Mouse (Mus musculus): Measurements from ENCODE around the gene Nudt16l1. TPM values are rescaled to one million over a fixed set of nuclear protein-coding genes. Genes with fewer than 3 reads are reported as not detected.

Gene Nudt16l1
- polyA plus RNA-seq, 1 experiment from 2014 or later = 53.6 TPM

DNA sequence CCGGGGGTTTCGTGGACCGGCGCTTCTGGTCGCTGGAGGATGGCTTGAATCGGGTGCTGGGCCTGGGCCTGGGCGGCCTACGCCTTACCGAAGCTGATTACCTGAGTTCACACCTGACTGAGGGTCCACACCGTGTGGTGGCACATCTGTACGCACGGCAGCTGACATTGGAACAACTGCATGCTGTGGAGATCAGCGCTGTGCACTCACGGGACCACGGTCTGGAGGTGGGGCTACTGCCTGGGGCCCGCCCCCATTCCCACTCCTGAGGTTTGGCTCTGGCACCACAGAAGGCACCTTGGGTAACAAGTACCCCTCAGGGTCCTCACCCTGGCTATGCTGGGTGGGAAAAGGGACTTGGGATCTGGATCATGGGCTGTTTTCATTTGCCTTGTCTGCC, 851 bp downstream of the Nudt16l1 start:
- Histone ChIP-seq H3K4me1 (replicated peaks) (peaks cover 24% of the 10 kb centered on the region), H3K9me3 (replicated peaks) (no peaks in the 10 kb centered on the region), H3K4me3 (replicated peaks) (peak overlapping the region; percentile 86), H3K4me2 (peak overlapping the region; percentile 97), H3K36me3 (peaks cover 65% of the 10 kb centered on the region), H3K9ac (peak overlapping the region; percentile 89), H3K27me3 (no peaks in the 10 kb centered on the region), H3K27ac (peak overlapping the region; percentile 79)
- DNase-seq = peak; percentile 26
- 2% methylated on average over 16 of the region's 16 CpGs for WGBS (ENCODE audit: insufficient replicate concordance)
- peak; percentile 41 for ATAC-seq (ENCODE audit: low read depth)

DNA sequence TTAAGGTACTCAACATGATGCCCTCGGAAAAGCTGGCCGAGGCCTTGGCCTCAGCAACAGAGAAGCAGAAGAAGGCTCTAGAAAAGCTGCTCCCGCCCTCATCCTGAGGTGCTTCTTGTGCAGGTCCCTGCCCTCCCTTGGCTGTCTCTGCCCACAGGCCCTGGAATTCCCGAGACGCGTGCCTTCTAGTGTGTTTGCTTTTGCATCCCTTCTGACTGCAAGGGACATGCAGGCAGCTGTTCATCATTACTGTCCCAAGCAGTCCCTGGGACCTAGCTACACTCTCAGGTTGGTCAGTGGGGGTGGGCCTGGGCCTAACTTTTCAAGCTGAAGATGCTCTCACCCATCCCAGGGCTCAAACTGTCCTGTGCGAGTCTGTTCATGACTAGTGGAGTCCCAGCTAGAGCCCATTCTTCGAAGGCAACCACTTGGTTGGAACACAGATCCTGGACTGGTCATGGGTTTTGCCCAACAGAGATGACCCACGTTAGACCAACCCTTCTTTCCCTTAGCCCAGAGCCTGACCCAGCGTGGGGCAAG, 1.8 kb downstream of the Nudt16l1 start:
- Histone ChIP-seq H3K27me3 (no peaks in the 10 kb centered on the region), H3K4me1 (replicated peaks) (peaks cover 24% of the 10 kb centered on the region), H3K4me2 (peak overlapping the region; percentile 97), H3K9me3 (replicated peaks) (no peaks in the 10 kb centered on the region), H3K4me3 (replicated peaks) (peak overlapping the region; percentile 86; the same call in 1 of the 2 replicates), H3K9ac (no peak overlapping the region), H3K36me3 (peaks cover 60% of the 10 kb centered on the region), H3K27ac (no peak overlapping the region)
- DNase-seq (no peak), ATAC-seq (ENCODE audit: low read depth) (no peak)
- 80% methylated on average over 10 of the region's 10 CpGs for WGBS (ENCODE audit: insufficient replicate concordance)

DNA sequence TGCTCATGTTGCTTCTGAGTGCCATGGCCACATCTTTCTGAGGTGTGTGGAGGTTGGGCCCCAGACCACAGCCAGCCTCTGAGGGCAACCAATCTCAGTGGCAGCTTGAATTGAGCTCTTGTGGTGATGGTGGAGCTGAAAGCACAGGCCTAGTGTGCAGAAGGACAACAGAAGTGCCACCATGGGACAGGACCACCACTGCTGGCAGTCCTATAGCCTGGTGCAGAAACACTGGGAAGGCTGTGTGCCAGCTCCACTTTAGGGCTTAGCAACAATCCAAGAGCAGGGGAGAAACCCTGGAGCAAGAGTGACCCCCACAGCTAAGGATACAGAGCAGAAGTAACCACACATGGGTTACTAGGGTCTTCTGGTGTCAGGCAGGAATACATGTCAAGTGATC, 2.5 kb downstream of the Nudt16l1 start:
- H3K27me3 ChIP-seq = no peaks in the 10 kb centered on the region
- no peak for DNase-seq
- H3K36me3 ChIP-seq = peaks cover 54% of the 10 kb centered on the region
- H3K4me3 ChIP-seq (replicated peaks) = no peak overlapping the region
- no peaks in the 10 kb centered on the region for H3K9me3 ChIP-seq (replicated peaks)
- H3K4me2 ChIP-seq = no peak overlapping the region
- H3K9ac ChIP-seq = no peak overlapping the region
- no peak overlapping the region for H3K27ac ChIP-seq
- H3K4me1 ChIP-seq (replicated peaks) = peaks cover 22% of the 10 kb centered on the region
- ATAC-seq (ENCODE audit: low read depth) = no peak

DNA sequence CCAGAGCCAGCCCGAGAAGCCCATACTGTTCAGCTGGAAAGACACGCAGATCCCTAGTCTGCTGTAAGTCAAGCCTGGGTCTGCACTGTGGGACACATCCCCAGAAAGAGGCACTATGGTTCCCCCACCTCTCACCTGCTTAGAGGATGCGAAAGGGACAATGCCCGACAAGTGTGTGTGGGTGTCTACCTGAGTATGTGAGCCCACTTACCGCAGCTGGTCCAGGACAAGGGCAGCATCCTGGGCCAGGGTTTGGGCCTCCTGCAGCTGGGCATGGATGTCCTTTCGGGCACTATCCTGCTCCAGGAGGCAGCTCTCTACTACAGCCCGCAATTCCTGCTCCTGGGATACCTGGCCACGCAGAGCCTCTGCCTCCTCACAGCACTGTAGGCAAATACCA, 4.3 kb downstream of the Nudt16l1 start:
- Histone ChIP-seq H3K4me1 (replicated peaks) (peaks cover 29% of the 10 kb centered on the region), H3K4me2 (no peak overlapping the region), H3K36me3 (peaks cover 57% of the 10 kb centered on the region), H3K9ac (no peak overlapping the region), H3K27me3 (no peaks in the 10 kb centered on the region), H3K4me3 (replicated peaks) (no peak overlapping the region), H3K9me3 (replicated peaks) (no peaks in the 10 kb centered on the region), H3K27ac (no peak overlapping the region)
- DNase-seq = no peak
- ATAC-seq (ENCODE audit: low read depth) = no peak
- WGBS (ENCODE audit: insufficient replicate concordance) = 79% methylated on average over 8 of the region's 8 CpGs

DNA sequence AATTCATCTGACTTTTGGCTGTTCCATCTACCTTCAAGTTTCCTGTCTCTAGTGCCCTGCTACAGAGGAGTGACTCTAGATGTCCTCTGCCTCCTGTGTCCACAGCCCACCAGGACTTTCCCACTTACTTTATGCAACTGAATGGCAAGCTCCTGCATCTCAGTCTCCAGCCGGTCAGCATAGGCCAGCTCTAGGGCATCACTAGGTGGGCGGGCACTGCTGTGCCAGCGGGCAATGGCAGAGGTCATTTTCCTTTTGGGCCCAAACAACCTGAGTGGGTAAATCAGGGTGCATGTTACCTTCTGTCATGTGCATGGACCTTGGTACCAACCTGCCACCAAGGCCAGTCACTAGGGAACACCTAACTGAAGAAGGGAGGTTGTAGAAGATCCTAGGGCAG, 4.9 kb downstream of the Nudt16l1 start:
- DNase-seq = no peak
- H3K9me3 ChIP-seq (replicated peaks) = no peaks in the 10 kb centered on the region
- H3K27me3 ChIP-seq = no peaks in the 10 kb centered on the region
- WGBS (ENCODE audit: insufficient replicate concordance) = 78% methylated on average over 3 of the region's 3 CpGs
- no peak overlapping the region for H3K9ac ChIP-seq
- no peak overlapping the region for H3K4me3 ChIP-seq (replicated peaks)
- H3K4me1 ChIP-seq (replicated peaks) = peaks cover 29% of the 10 kb centered on the region
- H3K27ac ChIP-seq = no peak overlapping the region
- H3K4me2 ChIP-seq = no peak overlapping the region
- no peak for ATAC-seq (ENCODE audit: low read depth)
- H3K36me3 ChIP-seq = peaks cover 61% of the 10 kb centered on the region

DNA sequence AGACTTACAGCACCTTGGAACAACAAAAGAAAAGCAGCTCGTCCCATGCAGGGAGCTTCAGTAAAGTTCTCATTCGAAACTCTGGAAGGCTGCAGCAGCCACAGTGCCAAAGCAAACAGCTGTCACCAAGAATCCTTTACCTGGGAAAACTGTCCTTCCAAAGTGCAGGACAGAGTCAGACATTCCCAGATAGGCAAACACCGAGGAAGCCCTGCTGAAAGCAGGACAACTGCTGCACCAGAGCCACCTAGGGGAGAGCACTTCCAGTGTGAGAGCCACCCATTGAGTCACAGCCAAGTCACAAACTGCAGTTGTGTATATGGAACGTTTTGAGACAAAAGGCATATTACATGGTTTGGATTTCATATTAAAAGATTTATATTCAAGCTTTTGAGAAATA, 6.9 kb downstream of the Nudt16l1 start:
- H3K36me3 ChIP-seq = peaks cover 69% of the 10 kb centered on the region
- H3K4me1 ChIP-seq (replicated peaks) = peaks cover 12% of the 10 kb centered on the region
- no peaks in the 10 kb centered on the region for H3K9me3 ChIP-seq (replicated peaks)
- H3K27ac ChIP-seq = no peak overlapping the region
- no peak overlapping the region for H3K4me3 ChIP-seq (replicated peaks)
- 64% methylated on average over 4 of the region's 4 CpGs for WGBS (ENCODE audit: insufficient replicate concordance)
- no peak for ATAC-seq (ENCODE audit: low read depth)
- no peaks in the 10 kb centered on the region for H3K27me3 ChIP-seq
- no peak overlapping the region for H3K4me2 ChIP-seq
- no peak for DNase-seq
- H3K9ac ChIP-seq = no peak overlapping the region

DNA sequence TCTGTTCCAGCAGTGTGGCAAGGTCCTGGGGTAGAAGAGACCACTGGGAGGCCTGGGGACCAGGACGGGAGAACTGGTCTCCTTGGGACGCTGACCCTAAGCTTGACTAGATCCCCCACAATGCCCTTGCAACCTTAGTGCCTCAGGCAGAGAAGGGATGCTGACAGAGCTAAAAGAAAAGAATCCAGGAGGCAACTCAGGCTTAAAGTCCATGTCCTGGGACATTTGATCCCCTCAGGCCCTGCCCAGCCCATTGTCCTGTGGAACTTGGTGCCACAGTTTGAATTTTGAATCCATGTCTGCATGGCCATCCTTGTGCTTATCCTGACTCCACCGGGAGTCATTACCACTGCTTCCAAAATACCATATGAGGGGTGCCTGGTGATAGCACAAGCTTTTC, 7.6 kb downstream of the Nudt16l1 start:
- peaks cover 11% of the 10 kb centered on the region; the same call in 1 of the 2 replicates for H3K4me1 ChIP-seq (replicated peaks)
- WGBS (ENCODE audit: insufficient replicate concordance) = 70% methylated on average over 3 of the region's 3 CpGs
- DNase-seq (no peak), ATAC-seq (ENCODE audit: low read depth) (no peak)
- no peak overlapping the region for H3K9ac ChIP-seq
- no peak overlapping the region for H3K4me3 ChIP-seq (replicated peaks)
- H3K27me3 ChIP-seq = no peaks in the 10 kb centered on the region
- H3K27ac ChIP-seq = no peak overlapping the region
- no peak overlapping the region for H3K4me2 ChIP-seq
- H3K9me3 ChIP-seq (replicated peaks) = no peaks in the 10 kb centered on the region
- peaks cover 68% of the 10 kb centered on the region for H3K36me3 ChIP-seq

DNA sequence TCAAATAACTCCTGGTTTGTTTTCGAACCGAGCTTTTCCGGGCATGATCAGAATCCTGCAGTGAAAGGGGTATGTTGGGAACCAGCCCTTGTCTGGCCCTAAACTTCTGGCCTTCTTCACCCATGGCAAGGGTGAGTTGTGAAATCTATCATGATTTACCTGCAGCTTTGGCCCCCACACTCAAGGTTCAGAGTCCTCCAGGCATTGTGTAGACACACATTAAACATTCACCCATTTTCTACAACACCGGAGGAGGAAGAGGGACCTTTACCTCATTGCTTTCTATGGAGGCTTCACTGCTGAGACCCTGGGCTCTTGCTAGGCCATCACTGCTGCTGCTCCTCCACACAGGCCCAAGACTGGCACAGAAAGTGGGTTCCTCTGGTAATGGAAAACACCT, 8.8 kb downstream of the Nudt16l1 start:
- no peaks in the 10 kb centered on the region for H3K27me3 ChIP-seq
- peak overlapping the region; percentile 35 for H3K27ac ChIP-seq
- peaks cover 65% of the 10 kb centered on the region for H3K36me3 ChIP-seq
- H3K4me2 ChIP-seq = peak overlapping the region; percentile 8; the same call in 1 of the 2 replicates
- H3K4me3 ChIP-seq (replicated peaks) = no peak overlapping the region
- H3K4me1 ChIP-seq (replicated peaks) = peaks cover 11% of the 10 kb centered on the region; the same call in 1 of the 2 replicates
- WGBS (ENCODE audit: insufficient replicate concordance) = 79% methylated on average over 4 of the region's 4 CpGs
- no peak overlapping the region for H3K9ac ChIP-seq
- H3K9me3 ChIP-seq (replicated peaks) = no peaks in the 10 kb centered on the region
- ATAC-seq (ENCODE audit: low read depth) (peak; percentile 44; the same call in 1 of the 2 replicates), DNase-seq (no peak)

DNA sequence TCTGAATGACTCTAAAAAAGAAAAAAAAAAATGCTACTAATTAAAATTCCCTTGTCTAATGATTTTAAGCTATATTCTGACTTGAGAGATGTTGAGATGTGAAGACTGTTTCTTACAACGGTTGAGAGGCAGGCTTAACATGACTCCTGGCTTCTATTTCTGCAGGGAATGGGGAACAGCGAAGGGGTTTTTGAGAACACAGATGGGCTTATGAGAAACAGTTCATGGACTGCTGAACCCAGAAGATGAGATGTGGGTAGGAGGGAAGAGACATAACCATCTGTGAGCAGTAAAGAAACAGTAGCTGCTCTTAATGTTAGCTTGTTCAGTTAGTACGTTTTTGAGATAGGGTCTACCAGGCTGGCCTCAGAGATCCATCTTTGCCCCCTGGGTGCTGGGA, 18.0 kb downstream of the Nudt16l1 start:
- Histone ChIP-seq H3K9me3 (replicated peaks) (no peaks in the 10 kb centered on the region), H3K27ac (no peak overlapping the region), H3K4me2 (no peak overlapping the region), H3K4me1 (replicated peaks) (peaks cover 10% of the 10 kb centered on the region), H3K36me3 (peaks cover 53% of the 10 kb centered on the region), H3K27me3 (no peaks in the 10 kb centered on the region), H3K9ac (no peak overlapping the region), H3K4me3 (replicated peaks) (no peak overlapping the region)
- whole genome bisulfite sequencing (ENCODE audit: insufficient replicate concordance) = 79% methylated on average over 3 of the region's 3 CpGs
- DNase-seq (no peak), ATAC-seq (ENCODE audit: low read depth) (no peak)

DNA sequence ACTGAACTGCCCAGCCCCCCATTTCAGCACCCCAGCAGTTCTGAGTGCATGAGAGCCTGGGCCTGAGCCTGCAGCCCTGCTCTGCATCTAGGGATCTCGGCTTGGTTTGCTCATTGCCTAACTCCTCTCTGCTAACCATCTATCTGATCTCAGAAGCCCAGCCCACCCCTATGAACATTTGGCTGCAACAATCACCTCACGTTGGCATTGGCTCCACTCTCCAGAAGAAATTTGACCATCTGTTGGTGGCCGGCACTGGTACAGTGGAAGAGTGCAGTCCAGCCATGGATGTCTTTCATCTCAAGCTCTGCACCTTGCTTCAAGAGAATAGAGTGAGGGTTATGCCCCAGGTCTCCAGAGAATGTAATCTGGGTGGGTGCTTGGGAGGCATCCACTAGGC, 18.9 kb downstream of the Nudt16l1 start:
- 78% methylated on average over 3 of the region's 3 CpGs for WGBS (ENCODE audit: insufficient replicate concordance)
- Histone ChIP-seq H3K4me3 (replicated peaks) (no peak overlapping the region), H3K36me3 (peaks cover 47% of the 10 kb centered on the region), H3K9ac (no peak overlapping the region), H3K4me1 (replicated peaks) (peaks cover 18% of the 10 kb centered on the region), H3K9me3 (replicated peaks) (no peaks in the 10 kb centered on the region), H3K27ac (no peak overlapping the region), H3K4me2 (no peak overlapping the region), H3K27me3 (no peaks in the 10 kb centered on the region)
- no peak for DNase-seq
- no peak for ATAC-seq (ENCODE audit: low read depth)

DNA sequence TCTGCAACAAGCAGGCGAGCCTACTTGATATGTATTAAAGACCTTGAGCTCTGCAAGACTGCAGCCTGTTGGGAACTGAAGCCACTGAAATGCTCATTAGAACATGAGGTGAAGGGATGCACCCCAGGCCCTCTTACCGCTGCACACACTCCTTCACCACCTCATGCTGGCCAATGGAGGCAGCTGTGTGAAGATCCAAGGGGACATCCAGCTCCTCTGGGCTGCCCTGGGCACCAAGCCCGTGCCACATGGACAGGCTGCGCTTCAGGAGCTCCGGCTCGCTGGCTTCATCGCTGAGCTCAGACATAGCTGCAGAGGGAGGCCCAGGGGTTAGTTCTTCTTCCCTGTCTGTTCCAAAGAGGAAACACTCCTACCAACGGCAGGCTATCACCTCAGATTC, 21.7 kb downstream of the Nudt16l1 start:
- Histone ChIP-seq H3K27ac (no peak overlapping the region), H3K27me3 (no peaks in the 10 kb centered on the region), H3K36me3 (peaks cover 18% of the 10 kb centered on the region), H3K9me3 (replicated peaks) (no peaks in the 10 kb centered on the region), H3K4me2 (no peak overlapping the region), H3K4me1 (replicated peaks) (peaks cover 27% of the 10 kb centered on the region), H3K4me3 (replicated peaks) (no peak overlapping the region), H3K9ac (no peak overlapping the region)
- no peak for ATAC-seq (ENCODE audit: low read depth)
- WGBS (ENCODE audit: insufficient replicate concordance) = 60% methylated on average over 8 of the region's 8 CpGs
- DNase-seq = no peak

DNA sequence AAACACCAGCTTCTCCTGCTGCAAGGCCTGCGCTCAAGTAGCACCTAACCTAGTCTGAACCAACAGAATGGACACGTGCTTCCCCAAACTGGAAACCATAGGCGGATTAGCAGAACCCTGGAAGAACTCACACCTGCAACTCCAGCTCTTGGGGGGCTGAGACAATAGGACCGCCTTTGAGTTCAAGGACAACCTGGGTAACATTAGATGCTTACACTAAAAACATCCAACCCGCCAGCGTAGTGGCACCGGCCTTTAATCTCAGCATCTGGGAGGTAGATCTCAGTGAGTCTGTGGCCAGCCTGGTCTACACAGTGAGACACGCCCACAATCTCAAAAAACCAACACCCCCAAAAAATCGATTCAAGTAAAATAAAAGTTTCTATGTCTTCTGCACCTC, 24.8 kb downstream of the Nudt16l1 start:
- Histone ChIP-seq H3K9me3 (replicated peaks) (no peaks in the 10 kb centered on the region), H3K27ac (peak overlapping the region; percentile 89; the same call in 1 of the 2 replicates), H3K4me3 (replicated peaks) (peak overlapping the region; percentile 87), H3K36me3 (no peaks in the 10 kb centered on the region), H3K4me2 (peak overlapping the region; percentile 90), H3K4me1 (replicated peaks) (peaks cover 30% of the 10 kb centered on the region), H3K9ac (peak overlapping the region; percentile 90), H3K27me3 (no peaks in the 10 kb centered on the region)
- DNase-seq (no peak), ATAC-seq (ENCODE audit: low read depth) (no peak)
- 33% methylated on average over 9 of the region's 9 CpGs for WGBS (ENCODE audit: insufficient replicate concordance)

Data from liver, embryonic 13.5 days (tissue).